Mouse (Mus musculus): ENCODE measurements around the gene Pwwp2b.

Pwwp2b gene

GRCm38 (mm10) chr7:139247881-139248614 is at the start of gene Pwwp2b:
TSS of gene Pwwp2b (plus strand) at chr7:139248482.
- in situ Hi-C loops (cut with MboI) = loop anchor here (25.0 kb wide), 1 partner anchor 889 kb away; the partner anchor contains the start of gene Mtg1

GRCm38 (mm10) chr7:139200108-139200507 is 48.2 kb upstream of the Pwwp2b start:
- in situ Hi-C loops (cut with MboI) = no loop called here

GRCm38 (mm10) chr7:139201209-139201608 is 47.1 kb upstream of the Pwwp2b start:
- in situ Hi-C loops (cut with MboI) = no loop called here

GRCm38 (mm10) chr7:139208023-139208772 is 40.1 kb upstream of the Pwwp2b start:
- in situ Hi-C loops (cut with MboI) = no loop called here

GRCm38 (mm10) chr7:139208773-139209095 is 39.5 kb upstream of the Pwwp2b start:
- in situ Hi-C loops (cut with MboI) = no loop called here

GRCm38 (mm10) chr7:139211761-139212160 is 36.5 kb upstream of the Pwwp2b start:
- in situ Hi-C loops (cut with MboI) = no loop called here

- in situ Hi-C loops (cut with MboI) = no loop called here
Measured at GRCm38 (mm10) chr7:139212754-139213745, 35.2 kb upstream of the Pwwp2b start, which contains the start of the genes Lrrc27 and Stk32c. TSS of gene Lrrc27 (plus strand) at chr7:139212988. TSS of gene Stk32c (minus strand) at chr7:139213307.

GRCm38 (mm10) chr7:139213751-139214150 is 34.5 kb upstream of the Pwwp2b start:
- in situ Hi-C loops (cut with MboI) = no loop called here

GRCm38 (mm10) chr7:139214160-139214559 is 34.1 kb upstream of the Pwwp2b start:
- in situ Hi-C loops (cut with MboI) = no loop called here

GRCm38 (mm10) chr7:139214596-139215340 is 33.5 kb upstream of the Pwwp2b start:
- in situ Hi-C loops (cut with MboI) = no loop called here

- in situ Hi-C loops (cut with MboI) = no loop called here
Measured at GRCm38 (mm10) chr7:139215516-139215915, 32.8 kb upstream of the Pwwp2b start.

GRCm38 (mm10) chr7:139215946-139216345 is 32.3 kb upstream of the Pwwp2b start:
- in situ Hi-C loops (cut with MboI) = no loop called here

GRCm38 (mm10) chr7:139216464-139216863 is 31.8 kb upstream of the Pwwp2b start:
- in situ Hi-C loops (cut with MboI) = no loop called here

GRCm38 (mm10) chr7:139217046-139217445 is 31.2 kb upstream of the Pwwp2b start:
- in situ Hi-C loops (cut with MboI) = no loop called here

- in situ Hi-C loops (cut with MboI) = no loop called here
Measured at GRCm38 (mm10) chr7:139218641-139219415, 29.5 kb upstream of the Pwwp2b start.

- in situ Hi-C loops (cut with MboI) = no loop called here
Measured at GRCm38 (mm10) chr7:139219486-139219885, 28.8 kb upstream of the Pwwp2b start.

GRCm38 (mm10) chr7:139220303-139220702 is 28.0 kb upstream of the Pwwp2b start:
- in situ Hi-C loops (cut with MboI) = no loop called here

GRCm38 (mm10) chr7:139221072-139221471 is 27.2 kb upstream of the Pwwp2b start:
- in situ Hi-C loops (cut with MboI) = no loop called here

GRCm38 (mm10) chr7:139221856-139222255 is 26.4 kb upstream of the Pwwp2b start:
- in situ Hi-C loops (cut with MboI) = no loop called here

- in situ Hi-C loops (cut with MboI) = no loop called here
Measured at GRCm38 (mm10) chr7:139222341-139222740, 25.9 kb upstream of the Pwwp2b start.

All from mature B cell (primary cell).